Mouse (Mus musculus) neutrophil, adult 5-6 weeks (primary cell): Measurements from ENCODE around the gene Suds3. TPM values are rescaled to one million over a fixed set of nuclear protein-coding genes. Genes with fewer than 3 reads are reported as not detected.
A peak's percentile ranks its signal among the peaks of the same experiment; 100 is the strongest.

Source experiments
- ATAC-seq: fragments of 151-379, 151-347 bp; 2 replicates; pipeline ENCODE4 v1.8.0; 2017; ENCODE audit warnings: mild to moderate bottlenecking, moderate TSS enrichment; ENCODE audit not compliant: insufficient number of reproducible peaks, poor library complexity, low FRiP score, severe bottlenecking; ENCODE audit errors: extremely low read depth
- total RNA-seq: library from RNA; stranded (forward); fragments of 200-1000 nt; gene quantifications from 2 replicates; pipeline ENCODE4 v1.2.3, GENCODE M21; 2017

Gene Suds3
- total RNA-seq, 1 experiment from 2014 or later: 130 TPM

DNA sequence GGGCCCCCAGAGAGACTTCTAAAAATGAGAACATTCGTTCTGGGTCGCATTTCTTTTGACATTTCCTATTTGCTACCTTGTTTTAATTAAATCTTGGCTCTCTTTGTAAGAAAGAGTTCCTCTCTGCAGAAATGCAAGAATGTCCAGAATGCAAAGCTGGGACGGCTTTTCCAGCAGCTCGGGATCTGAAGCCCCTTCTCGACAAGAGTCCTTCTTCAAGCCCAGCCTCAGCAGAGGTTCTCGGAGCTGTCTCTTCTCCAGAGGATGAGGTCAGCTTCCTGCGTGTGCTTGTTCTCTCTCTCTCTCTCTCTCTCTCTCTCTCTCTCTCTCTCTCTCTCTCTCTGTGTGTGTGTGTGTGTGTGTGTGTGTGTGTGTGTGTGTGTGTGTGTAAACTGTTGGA, 1.8 kb upstream of the Suds3 start:
- ATAC-seq: no peak

DNA sequence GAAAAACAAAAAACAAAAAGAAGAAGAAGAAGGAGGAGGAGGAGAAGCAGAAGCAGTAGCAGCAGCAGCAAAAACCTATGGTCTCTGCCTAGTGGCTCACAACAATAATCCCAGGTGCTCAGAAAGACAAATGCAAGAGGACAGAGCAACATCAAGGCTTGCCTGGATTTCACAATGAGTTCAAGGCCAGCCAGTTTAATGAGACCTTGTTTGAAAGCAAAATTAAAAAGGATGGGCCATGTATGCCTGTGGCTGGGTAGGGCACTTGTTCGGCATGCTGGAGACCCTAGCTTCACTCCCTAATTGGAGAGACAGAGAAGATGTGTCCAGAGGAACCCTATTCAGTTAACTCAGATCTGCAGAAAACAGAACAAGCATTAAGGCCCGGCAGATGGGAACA, 1.3 kb upstream of the Suds3 start:
- no peak for ATAC-seq

DNA sequence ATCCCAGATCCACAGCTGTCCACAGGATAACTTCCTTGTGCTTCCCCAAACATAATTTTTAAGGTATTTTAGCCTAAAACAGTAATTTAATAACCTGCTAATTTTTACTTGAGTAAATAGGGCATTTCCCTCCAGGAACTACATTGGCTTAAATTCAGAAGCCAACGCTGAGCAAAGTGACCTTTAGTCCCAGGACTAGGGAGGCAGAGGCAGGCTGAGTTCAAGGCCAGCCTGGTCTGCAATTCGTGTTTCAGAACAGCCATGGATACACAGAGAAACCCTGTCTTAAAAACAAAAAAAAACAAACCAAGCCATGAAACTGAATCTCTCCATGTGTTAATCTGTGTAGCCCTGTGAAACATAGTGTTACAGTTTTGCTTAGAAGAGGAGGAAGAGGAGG, 747 bp upstream of the Suds3 start:
- no peak for ATAC-seq

DNA sequence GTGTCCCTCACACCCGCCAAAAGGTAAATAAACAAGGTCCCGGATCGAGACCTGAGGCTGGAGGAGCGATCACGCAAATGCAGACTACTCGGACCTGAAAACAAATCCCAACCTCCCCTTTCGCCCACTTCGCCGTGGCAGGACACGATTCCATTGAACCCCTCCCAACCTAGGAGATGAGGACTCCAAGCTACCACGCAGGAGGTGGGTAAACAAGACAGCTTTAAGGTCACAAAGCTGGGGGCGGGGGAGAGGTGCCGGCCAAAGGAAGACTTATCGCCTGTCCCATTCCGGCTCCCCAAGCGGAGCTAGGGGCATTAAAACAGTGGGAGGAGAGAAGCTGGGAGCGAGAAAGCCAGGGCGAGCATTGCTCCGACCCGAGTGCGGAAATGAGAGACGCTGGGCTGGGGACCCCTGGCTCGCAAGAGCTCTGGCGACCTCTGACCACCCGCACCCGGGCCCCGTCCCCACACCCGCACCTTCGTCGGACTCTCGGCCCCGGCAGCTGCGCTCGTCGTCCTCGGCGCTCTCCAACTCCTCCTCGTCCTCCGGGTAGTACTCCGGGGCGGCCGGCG, 633 bp downstream of the Suds3 start:
- ATAC-seq: no peak

DNA sequence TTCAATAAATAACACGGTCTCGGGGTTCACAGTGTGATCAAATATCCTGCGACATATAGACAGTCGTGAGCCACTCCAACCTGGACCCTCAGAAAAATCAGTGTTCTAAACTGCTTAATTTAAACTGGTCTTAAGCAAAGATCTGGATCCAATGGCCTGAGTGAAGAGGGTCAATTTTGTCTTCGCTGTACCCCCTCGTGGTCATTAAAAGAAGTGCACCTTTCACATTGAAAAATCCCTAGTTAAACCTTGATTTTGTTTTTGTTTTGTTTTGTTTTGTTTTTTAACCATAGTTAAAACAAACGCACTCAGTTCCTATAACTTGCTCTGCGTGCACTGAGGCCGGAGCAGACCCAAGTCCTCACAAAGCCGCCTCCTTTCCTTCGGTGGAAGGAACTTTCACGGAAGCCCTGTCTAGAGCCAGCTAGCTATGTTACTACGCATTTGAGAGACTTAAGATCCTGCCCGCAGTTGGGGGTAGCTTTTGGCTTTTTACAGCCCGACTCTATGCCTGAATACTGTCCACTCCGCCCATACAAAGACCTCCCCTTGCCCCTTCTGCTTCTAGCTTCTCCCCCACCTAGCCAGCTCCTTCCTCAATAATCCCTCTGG, 1.2 kb downstream of the Suds3 start:
- ATAC-seq: no peak

DNA sequence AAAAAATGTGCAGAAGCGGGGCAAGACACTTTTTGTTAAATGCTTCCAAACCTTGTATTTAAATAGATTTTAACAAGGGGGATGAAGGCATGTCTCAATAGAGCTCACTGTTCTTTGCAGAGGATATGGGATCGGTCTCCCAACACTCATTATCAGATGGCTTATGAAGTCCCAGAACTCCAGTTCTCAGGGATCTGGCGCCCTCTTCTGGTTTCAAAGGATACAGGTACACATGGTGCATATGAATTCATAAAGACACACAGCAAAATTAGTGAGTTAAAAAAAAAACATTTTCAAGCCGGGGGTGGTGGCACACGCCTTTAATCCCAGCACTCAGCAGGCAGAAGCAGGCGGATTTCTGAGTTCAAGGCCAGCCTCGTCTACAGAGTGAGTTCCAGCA, 2.6 kb downstream of the Suds3 start:
- ATAC-seq: no peak

DNA sequence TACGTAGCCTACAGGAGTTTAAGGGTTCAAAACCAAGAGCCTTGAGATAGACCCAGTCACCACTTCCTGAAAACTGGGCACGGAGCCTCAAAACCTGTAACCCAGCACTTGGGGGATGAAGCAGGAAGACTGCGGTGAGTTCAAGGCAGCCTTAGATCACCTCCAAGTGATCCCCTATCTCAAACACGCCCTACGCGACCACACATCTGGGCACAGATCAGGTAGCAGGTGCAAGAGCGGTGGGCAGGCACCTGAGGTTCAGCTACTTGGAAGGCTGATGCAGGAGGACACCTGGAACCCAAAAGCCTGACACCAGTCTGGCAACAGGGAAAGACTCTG, 4.2 kb downstream of the Suds3 start:
- ATAC-seq: no peak

DNA sequence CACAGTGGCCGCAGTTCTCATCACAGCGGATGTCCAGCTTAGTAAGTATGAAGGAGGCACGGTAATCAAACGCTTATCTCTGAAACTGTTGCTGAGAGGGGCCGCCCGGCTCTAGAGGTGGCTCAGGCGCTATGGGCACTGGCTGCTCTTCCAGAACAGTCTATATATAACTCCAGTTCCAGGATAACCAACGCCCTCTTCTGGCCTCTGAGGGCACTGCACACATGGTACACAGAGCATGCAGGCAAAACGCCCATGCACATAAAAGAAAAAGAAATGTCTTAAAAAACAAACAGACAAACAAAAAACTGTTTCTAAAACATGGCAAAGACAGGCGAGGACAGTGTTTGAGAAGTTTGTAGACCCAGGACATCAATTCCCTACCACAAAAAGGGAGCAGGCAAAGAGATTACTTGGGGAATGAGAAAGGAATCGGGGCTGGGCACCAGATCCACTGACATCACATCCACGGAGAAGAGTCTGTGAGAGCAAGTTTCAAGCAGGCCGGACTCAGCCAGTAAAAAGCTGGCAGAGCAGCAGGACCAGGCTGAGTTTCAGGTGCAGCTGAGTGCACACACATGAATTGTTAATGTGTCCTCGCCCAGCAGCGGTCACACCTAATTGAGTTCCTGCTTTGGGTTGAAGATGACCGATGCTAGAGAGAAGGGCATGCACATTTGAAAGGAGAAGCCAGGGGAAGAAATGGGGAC, 4.7 kb downstream of the Suds3 start:
- no peak for ATAC-seq

DNA sequence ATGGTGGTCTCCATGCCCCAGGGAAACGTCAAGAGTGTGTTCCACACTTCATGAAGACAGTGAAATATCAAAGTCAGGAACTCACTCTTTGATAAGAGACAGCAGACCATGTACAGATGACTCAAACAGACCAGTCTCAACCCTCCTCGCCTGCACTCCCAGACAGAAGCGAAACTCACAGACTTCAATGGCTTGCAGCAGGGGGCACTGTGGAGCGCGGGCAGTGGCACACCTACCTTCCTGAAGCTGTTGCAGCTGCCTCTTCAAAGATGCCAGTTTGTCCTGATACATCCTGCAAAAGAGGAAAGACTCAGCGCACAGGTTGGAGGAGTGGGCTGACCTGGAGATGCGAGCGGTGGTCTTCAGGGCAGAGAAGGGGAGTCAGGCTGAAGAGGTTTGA, 6.4 kb downstream of the Suds3 start:
- ATAC-seq: no peak

DNA sequence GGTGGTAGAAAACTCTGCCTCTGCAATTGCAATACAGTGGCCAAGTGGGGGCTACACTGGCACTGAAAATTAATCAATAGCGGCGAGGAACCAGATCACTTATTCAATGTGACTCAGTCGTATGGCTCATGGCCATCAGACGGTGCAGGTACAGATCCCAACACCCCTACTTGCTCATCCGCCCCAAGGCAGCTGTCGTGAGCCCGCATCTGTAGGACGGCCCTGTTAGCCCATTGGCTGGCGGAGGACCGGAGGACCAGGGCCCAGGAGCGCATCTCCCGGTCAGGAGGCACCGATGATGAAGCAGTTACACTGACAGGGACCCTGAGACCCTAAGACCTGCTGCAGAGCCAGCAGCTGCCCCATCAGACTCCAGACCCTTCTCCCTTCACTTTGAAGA, 7.2 kb downstream of the Suds3 start:
- no peak for ATAC-seq

DNA sequence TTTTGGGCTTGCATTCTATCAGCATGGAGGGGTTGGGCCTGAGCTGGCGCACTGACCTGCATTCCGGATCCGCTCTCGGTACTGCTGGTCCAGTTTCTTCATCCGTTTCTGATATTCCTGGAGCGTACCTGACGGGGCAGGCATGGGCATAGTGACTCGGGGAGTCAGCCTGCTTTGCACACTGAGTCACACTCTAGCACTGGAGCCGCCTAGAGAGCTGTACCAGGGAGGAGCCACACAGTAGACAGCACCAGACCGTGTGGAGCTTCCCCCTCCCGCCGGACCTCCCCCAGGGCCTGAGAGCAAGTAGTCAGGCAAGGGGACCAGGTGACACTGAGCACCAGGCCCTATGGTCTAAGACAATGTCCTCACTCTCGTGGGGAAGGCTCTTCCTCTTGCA, 7.6 kb downstream of the Suds3 start:
- ATAC-seq: no peak

DNA sequence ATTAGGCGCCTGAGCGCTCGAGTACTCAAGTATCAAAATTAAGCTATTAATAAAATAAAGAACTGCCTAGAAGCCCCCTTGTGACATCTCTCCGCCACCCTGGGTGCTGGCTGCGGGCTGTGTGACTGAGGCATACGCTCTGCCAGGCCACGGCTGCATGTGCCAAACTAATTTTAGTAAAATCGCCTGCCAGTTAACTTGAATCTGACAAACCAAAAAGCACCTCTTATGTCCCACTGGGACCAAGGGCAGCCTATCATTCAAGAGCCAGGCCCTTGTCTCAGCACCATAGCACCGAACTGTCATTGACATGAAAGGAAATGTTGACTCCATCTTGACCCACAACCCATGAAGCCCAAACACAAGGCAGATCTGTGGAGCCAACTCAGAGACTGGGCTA, 10.2 kb downstream of the Suds3 start:
- no peak for ATAC-seq

DNA sequence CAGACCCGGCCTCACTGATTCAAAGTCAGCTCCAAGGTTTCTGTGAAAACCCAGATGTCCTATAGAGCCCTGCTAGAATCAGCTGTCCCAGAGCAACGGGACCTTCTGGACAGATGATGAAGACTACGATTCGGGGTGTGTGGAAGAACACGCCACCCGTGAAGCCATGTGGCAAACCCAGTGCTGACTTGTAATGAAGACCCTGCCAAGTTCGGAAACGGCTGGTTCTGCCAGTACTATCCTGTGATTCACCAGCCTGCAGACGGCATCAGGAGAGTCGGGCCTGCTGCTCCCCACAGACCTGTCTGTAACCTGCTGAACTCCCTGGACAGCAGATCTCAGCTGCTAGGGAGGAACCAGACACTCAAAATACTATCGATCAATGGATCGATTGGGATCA, 11.6 kb downstream of the Suds3 start:
- ATAC-seq: no peak

DNA sequence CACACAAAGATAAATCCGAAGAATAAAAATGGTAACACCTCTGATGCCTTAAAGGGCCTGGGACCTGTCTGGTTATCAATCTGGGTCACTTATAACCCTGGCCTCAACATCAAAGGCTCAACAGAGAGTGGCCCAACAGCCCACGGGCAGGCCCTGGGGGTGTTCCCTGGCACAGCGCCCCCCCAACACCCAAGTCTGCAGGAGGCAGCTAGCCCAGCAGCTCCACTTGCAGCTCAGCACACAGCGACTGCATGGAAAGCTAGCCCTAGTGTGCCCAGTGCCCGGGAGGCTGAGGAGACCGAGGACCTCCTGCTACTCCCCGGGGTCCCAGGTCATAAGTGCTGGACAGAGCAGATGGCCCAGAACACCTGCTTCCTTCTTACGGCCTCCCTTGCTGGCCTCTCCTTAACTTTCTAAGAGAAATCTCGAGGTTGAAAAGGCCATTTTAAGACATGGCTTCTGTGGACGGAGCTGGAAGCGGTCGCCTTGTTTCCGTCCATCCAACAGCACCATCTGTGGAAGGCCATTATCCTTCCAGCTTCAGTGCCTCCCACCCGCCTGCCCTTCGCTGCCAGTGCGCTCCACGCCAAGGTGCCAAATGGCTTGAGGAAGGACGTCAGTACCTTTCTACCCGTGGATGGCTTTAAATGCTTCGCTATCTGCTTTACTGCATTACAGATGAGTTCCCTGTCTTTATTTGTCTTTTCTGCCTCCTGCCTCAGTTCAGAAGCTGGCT, 12.6 kb downstream of the Suds3 start:
- no peak for ATAC-seq

DNA sequence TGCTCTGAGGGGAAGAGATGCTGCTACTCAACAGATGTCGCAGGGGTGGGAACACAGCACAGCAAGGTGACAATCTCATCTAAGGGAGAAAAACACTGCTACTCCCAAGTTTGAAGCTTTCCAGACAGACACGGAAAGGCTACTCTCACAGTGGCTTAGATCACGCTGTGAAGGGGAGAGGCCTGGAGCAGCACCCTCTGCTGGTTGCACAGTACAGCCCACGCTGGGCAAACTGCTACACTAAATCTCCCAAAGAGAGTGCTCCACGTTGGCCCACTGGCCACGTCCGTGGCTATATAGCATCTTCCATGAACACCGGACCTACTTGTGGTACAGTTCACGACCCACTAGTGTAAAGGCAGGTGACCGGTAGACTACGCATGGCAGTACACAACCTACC, 16.2 kb downstream of the Suds3 start:
- ATAC-seq: no peak

DNA sequence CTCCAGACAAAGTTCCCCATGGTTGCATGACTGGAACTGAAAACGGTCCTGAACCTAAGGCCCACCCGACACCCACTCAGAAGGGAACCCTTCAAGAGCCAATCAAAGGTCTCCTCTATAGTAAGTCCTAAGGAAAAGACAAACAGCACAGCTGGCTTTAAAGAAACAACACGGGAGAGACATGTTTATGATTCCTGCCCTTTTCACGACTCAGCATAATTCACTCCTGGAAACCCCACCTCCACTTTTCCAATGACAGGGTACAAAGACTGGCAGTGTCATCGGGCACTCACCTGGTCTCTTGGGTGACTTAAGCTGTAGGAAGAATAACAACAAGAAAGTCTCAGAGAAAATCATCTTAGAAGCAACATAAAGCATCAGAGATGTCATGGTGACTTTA, 16.9 kb downstream of the Suds3 start:
- no peak for ATAC-seq

DNA sequence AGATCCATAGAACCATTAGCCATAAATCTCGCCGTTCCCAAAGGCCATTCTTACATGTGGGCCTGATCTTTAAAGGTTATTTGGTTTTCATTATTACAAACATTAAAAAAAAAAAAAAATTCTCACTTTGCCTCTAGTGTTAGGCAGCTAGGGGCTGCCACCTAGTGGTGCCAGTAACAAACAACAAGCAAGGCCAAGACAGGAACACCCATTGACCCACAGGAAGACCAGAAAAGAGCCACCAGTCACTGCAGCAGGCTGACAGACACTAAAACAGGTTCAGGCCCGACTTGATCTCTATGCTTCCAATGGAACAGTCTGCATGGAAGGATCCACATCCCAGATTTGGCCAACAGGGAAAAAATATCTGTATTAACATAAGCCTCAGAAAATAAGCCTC, 19.2 kb downstream of the Suds3 start:
- ATAC-seq: peak; percentile 30; the same call in 1 of the 2 replicates

DNA sequence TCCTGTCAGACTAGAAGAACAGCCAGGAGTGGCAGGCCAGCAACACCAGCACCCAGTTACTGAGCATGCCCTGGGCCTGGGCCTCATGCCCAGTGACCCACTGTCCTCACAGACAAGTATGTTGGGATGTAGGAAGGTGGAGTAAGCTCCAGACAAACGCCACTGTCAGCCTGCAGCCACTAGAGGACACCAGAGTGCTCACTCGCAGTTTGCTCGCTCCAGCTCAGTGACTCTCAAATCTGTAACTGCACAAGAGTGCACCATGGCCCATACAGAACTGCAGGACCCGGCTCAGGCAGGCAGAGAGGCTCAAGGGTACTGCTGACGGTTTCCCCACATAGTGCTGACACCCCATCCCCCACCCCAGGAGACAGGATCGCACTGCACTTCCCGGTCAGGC, 21.5 kb downstream of the Suds3 start:
- ATAC-seq: no peak

DNA sequence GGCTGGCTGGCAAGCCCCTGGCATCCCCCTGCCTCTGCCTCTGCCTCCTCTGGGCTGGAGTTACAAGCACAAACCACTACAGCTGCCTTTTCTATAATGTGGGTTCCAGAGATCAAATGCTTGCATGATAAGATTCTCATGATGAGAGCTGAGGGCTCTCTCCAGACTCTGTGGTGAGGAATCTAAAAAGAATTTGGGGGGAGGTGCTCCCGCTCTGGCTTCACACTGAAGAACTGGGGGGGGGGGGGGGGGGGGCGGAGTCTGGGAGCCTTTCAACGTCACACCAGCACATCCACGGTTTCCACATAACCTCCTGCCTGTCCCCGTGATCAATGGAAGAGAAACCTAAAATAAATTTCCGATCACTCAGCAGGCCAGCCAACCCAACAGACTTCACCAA, 26.1 kb downstream of the Suds3 start:
- no peak for ATAC-seq

DNA sequence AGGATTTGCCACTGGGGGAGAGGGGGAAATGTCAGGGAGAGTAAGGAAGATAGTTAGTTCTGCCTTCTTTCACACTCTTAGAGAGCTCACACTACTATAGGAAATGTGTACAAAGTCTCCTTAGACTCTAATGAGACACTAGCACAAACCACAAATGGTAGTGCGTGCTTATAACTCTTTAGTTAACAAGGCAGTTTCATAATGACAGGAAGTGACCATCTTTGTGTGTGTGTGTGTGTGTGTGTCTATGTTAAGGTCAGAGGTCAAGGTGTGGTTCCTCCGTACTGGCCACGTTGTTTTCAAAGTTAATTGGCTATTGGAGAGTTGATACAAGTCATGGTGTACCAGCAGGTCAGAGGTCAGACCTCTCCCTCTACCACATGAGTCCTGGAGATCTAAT, 26.8 kb downstream of the Suds3 start:
- ATAC-seq: no peak
